Mouse (Mus musculus): ENCODE results near the gene Gm28038. TPM values are rescaled to one million over a fixed set of nuclear protein-coding genes. Genes with fewer than 3 reads are reported as not detected.

Gm28038 gene
- total and polyA plus RNA-seq, 3 experiments, result 2.6 to 6.3 TPM; not detected in 1

- H3K27ac ChIP-seq, result peak overlapping the region; percentile 97
- peak; percentile 73 for TF ChIP-seq POLR2A (IDR thresholded peaks at IDR 0.05; ENCODE audit: insufficient read depth, low read depth, low read length)
- TF ChIP-seq EP300 (IDR thresholded peaks at IDR 0.05; ENCODE audit: insufficient read depth, low read depth, low read length), result 0 out of 2 replicates have a peak, but pooled peaks have one; percentile 69
- no peak for TF ChIP-seq CTCF (IDR thresholded peaks at IDR 0.05)
- 2% methylated on average over 4 of the region's 4 CpGs for WGBS
- intact Hi-C loops (cut with DNase I), result no loop called here
- peaks cover 2% of the 10 kb centered on the region; the same call in 1 of the 2 replicates for H3K79me2 ChIP-seq (replicated peaks; ENCODE audit: control insufficient read depth, insufficient read depth, low read length)
- no peaks in the 10 kb centered on the region for H3K27me3 ChIP-seq (ENCODE audit: control insufficient read depth, insufficient read depth, low read length)
- peak overlapping the region; percentile 60 for H3K9ac ChIP-seq (ENCODE audit: low read depth, low read length)
- peaks cover 35% of the 10 kb centered on the region for H3K36me3 ChIP-seq (ENCODE audit: control insufficient read depth, insufficient read depth, low read length)
- H3K4me3 ChIP-seq, result peak overlapping the region; percentile 31
- DNase-seq, result peak; percentile 85 to 88
- H3K4me1 ChIP-seq (ENCODE audit: control insufficient read depth, insufficient read depth, low read length), result peaks cover 57% of the 10 kb centered on the region
Observed at GRCm38 (mm10) chr2:30266392-30266941, 14.4 kb upstream of the Gm28038 start.

GRCm38 (mm10) chr2:30267466-30267865, 13.4 kb upstream of the Gm28038 start:
- 98% methylated on average over 2 of the region's 2 CpGs for WGBS
- Histone ChIP-seq H3K27me3 (ENCODE audit: control insufficient read depth, insufficient read depth, low read length) (no peaks in the 10 kb centered on the region), H3K27ac (peak overlapping the region; percentile 80), H3K4me3 (no peak overlapping the region), H3K4me1 (ENCODE audit: control insufficient read depth, insufficient read depth, low read length) (peaks cover 49% of the 10 kb centered on the region), H3K9ac (ENCODE audit: low read depth, low read length) (peak overlapping the region; percentile 60), H3K79me2 (replicated peaks; ENCODE audit: control insufficient read depth, insufficient read depth, low read length) (no peaks in the 10 kb centered on the region), H3K36me3 (ENCODE audit: control insufficient read depth, insufficient read depth, low read length) (peaks cover 27% of the 10 kb centered on the region)
- intact Hi-C loops (cut with DNase I), result no loop called here
- TF ChIP-seq POLR2A (IDR thresholded peaks at IDR 0.05; ENCODE audit: insufficient read depth, low read depth, low read length) (no peak), CTCF (IDR thresholded peaks at IDR 0.05) (no peak), EP300 (IDR thresholded peaks at IDR 0.05; ENCODE audit: insufficient read depth, low read depth, low read length) (no peak)
- DNase-seq, result peak in 1 of 2 experiments; percentile 3

GRCm38 (mm10) chr2:30268371-30268770, 12.5 kb upstream of the Gm28038 start:
- WGBS, result 29% methylated on average over 4 of the region's 4 CpGs
- H3K4me1 ChIP-seq (ENCODE audit: control insufficient read depth, insufficient read depth, low read length), result peaks cover 44% of the 10 kb centered on the region
- peak in 1 of 2 experiments; percentile 15 for DNase-seq
- H3K27ac ChIP-seq, result peak overlapping the region; percentile 80
- H3K79me2 ChIP-seq (replicated peaks; ENCODE audit: control insufficient read depth, insufficient read depth, low read length), result no peaks in the 10 kb centered on the region
- H3K9ac ChIP-seq (ENCODE audit: low read depth, low read length), result no peak overlapping the region
- intact Hi-C loops (cut with DNase I), result no loop called here
- H3K36me3 ChIP-seq (ENCODE audit: control insufficient read depth, insufficient read depth, low read length), result peaks cover 24% of the 10 kb centered on the region
- no peaks in the 10 kb centered on the region for H3K27me3 ChIP-seq (ENCODE audit: control insufficient read depth, insufficient read depth, low read length)
- TF ChIP-seq EP300 (IDR thresholded peaks at IDR 0.05; ENCODE audit: insufficient read depth, low read depth, low read length), result no peak
- peak; percentile 20; the same call in 1 of the 2 replicates for TF ChIP-seq CTCF (IDR thresholded peaks at IDR 0.05)
- TF ChIP-seq POLR2A (IDR thresholded peaks at IDR 0.05; ENCODE audit: insufficient read depth, low read depth, low read length), result no peak
- no peak overlapping the region for H3K4me3 ChIP-seq

GRCm38 (mm10) chr2:30269241-30269990, 11.4 kb upstream of the Gm28038 start:
- no peaks in the 10 kb centered on the region for H3K27me3 ChIP-seq (ENCODE audit: control insufficient read depth, insufficient read depth, low read length)
- DNase-seq, result peak in 1 of 2 experiments; percentile 7
- peaks cover 14% of the 10 kb centered on the region for H3K36me3 ChIP-seq (ENCODE audit: control insufficient read depth, insufficient read depth, low read length)
- WGBS, result 71% methylated on average over 17 of the region's 17 CpGs
- H3K9ac ChIP-seq (ENCODE audit: low read depth, low read length), result peak overlapping the region; percentile 25
- intact Hi-C loops (cut with DNase I), result no loop called here
- H3K79me2 ChIP-seq (replicated peaks; ENCODE audit: control insufficient read depth, insufficient read depth, low read length), result no peaks in the 10 kb centered on the region
- peaks cover 38% of the 10 kb centered on the region for H3K4me1 ChIP-seq (ENCODE audit: control insufficient read depth, insufficient read depth, low read length)
- TF ChIP-seq EP300 (IDR thresholded peaks at IDR 0.05; ENCODE audit: insufficient read depth, low read depth, low read length) (no peak), POLR2A (IDR thresholded peaks at IDR 0.05; ENCODE audit: insufficient read depth, low read depth, low read length) (no peak), CTCF (IDR thresholded peaks at IDR 0.05) (no peak)
- H3K27ac ChIP-seq, result peak overlapping the region; percentile 80
- H3K4me3 ChIP-seq, result no peak overlapping the region

GRCm38 (mm10) chr2:30270134-30270533, 10.7 kb upstream of the Gm28038 start:
- 0% methylated on average over 1 of the region's 1 CpGs for WGBS

More at GRCm38 (mm10) chr2:30270134-30270533, 10.7 kb upstream of the Gm28038 start:
- H3K79me2 ChIP-seq (replicated peaks; ENCODE audit: control insufficient read depth, insufficient read depth, low read length), result no peaks in the 10 kb centered on the region
- peak overlapping the region; percentile 80 for H3K27ac ChIP-seq
- no peaks in the 10 kb centered on the region for H3K27me3 ChIP-seq (ENCODE audit: control insufficient read depth, insufficient read depth, low read length)
- H3K36me3 ChIP-seq (ENCODE audit: control insufficient read depth, insufficient read depth, low read length), result peaks cover 6% of the 10 kb centered on the region
- intact Hi-C loops (cut with DNase I), result loop anchor here (1.0 to 2.0 kb wide), 5 partner anchors 33 to 141 kb away; partner anchors contain the start of genes Endog, Lrrc8a and Spout1
- H3K4me1 ChIP-seq (ENCODE audit: control insufficient read depth, insufficient read depth, low read length), result peaks cover 30% of the 10 kb centered on the region
- TF ChIP-seq POLR2A (IDR thresholded peaks at IDR 0.05; ENCODE audit: insufficient read depth, low read depth, low read length) (peak; percentile 72), EP300 (IDR thresholded peaks at IDR 0.05; ENCODE audit: insufficient read depth, low read depth, low read length) (peak; percentile 75; the same call in 1 of the 2 replicates), CTCF (IDR thresholded peaks at IDR 0.05) (peak; percentile 99; the same call in 1 of the 2 replicates)
- peak; percentile 68 to 82 for DNase-seq
- H3K9ac ChIP-seq (ENCODE audit: low read depth, low read length), result peak overlapping the region; percentile 25; the same call in 1 of the 2 replicates
- H3K4me3 ChIP-seq, result no peak overlapping the region
